Mouse (Mus musculus): ENCODE results near the gene Psg25. TPM values are rescaled to one million over a fixed set of nuclear protein-coding genes. Genes with fewer than 3 reads are reported as not detected.
"Not testable (repeated sequence)": the region's sequence is repeated elsewhere in the genome, so short reads cannot be mapped to it uniquely, and the experiment has no call there.

Gene Psg25
- polyA plus RNA-seq (2012; rRNA removed): 0.03 and 0.04 TPM in 2 replicates

DNA sequence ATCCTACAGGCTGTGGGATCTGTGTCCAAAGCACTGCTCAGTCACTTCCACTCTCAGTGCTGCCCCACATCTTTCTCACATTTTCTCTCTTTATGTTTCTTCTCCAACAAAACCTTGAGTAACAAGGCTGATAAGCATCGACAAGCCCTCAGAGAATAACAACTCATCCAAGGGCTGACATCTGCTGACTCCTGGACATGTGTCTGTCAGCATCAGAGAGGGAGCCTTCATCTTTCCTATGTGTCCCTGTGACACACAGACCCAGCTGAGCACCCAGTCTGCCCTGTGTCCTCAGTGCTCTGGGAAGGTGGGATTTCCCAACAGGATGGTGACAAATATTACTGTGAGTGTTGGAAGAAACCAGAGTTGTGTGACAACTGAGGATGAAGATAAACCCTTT, at the start of gene Psg25:
TSS of gene Psg25 (minus strand) at position 101 of the 400 bp plus-strand sequence.
- TF ChIP-seq CTCF (IDR thresholded peaks at IDR 0.05; ENCODE audit: borderline replicate concordance, extremely low read depth, insufficient read depth, insufficient read length) (no peak), POLR2A (IDR thresholded peaks at IDR 0.05; ENCODE audit: borderline replicate concordance, extremely low read depth, insufficient read depth, insufficient read length, poor library complexity, severe bottlenecking) (no peak)
- DNase-seq (ENCODE audit: low read depth): no peak

DNA sequence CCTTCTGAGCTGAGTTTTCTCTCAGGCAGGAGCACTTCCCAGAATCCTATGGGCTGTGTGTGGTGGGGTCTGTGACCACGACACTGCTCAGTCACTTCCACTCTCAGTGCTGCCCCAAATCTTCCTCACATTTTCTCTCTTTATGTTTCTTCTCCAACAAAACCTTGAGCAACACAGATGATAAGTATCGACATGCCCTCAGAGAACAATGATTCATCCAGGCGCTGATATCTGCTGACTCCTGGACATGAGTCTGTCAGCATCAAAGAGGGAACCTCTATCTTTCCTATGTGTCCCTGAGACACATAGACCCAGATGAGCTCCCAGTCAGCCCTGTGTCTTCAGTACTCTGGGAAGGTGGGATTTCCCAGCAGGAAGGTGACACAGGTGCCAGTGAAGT, 35.1 kb upstream of the Psg25 start, which contains the start of gene Psg27:
TSS of gene Psg27 (minus strand) at position 101 of the 400 bp plus-strand sequence.
- TF ChIP-seq POLR2A (IDR thresholded peaks at IDR 0.05; ENCODE audit: borderline replicate concordance, extremely low read depth, insufficient read depth, insufficient read length, poor library complexity, severe bottlenecking) (no peak), CTCF (IDR thresholded peaks at IDR 0.05; ENCODE audit: borderline replicate concordance, extremely low read depth, insufficient read depth, insufficient read length) (no peak)
- DNase-seq (ENCODE audit: low read depth): no peak

DNA sequence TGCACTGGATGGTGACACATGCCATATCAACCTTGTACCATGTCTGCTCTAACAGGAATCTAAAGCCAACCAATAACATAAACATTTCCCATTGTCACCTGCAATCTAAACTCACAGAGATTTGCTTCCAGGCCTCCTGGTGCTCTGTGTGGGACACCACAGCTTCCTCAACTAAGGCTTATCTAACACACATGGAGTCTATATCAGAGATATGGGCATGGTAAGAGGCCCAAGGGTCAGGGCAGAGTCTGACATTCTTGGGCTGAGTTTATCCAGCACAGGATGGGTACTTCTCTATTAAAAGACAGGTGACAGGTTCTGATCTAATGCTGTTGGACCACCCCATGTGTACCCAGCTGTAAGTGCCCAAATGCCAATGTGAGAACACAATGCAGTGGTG, 27.8 kb upstream of the Psg25 start:
- DNase-seq (ENCODE audit: low read depth): no peak
- no peak for TF ChIP-seq CTCF (IDR thresholded peaks at IDR 0.05; ENCODE audit: borderline replicate concordance, extremely low read depth, insufficient read depth, insufficient read length)
- no peak for TF ChIP-seq POLR2A (IDR thresholded peaks at IDR 0.05; ENCODE audit: borderline replicate concordance, extremely low read depth, insufficient read depth, insufficient read length, poor library complexity, severe bottlenecking)

DNA sequence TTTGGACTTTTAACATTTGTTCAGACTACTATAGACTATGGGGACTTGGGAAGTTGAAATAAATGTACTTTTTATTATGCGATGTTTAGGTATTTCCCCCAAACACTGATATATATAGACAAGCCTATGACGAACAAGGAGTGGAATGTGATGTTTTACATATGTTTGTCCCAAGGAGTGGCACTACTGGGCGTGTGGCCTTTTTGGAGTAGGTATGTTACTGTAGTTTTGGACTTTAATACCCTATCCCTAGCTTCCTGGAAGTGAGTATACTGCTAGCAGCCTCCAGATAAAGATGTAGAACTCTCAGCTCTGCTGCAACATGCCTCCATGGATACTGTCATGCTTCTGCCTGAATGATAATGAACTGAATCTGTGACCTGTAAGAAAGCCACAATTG, 23.7 kb upstream of the Psg25 start:
- DNase-seq (ENCODE audit: low read depth): not testable (repeated sequence)

DNA sequence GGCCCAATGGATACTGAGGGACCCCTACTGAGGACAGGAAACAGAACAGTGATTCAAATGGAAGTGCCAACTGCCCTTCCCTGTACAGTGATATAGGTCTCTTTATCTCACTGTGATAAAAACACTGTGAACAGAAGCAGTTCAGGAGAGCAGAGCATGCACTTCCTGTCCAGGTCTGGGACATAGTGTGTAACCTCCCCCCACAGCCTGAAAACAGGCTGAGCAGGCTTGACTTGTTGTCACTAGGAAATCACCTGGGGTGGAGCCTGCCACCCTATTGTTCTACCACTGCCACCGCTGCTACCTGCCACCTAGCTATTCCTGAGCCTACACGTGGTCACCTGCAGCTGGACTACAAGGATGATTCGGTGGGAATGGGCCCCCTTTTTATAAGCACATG, 1.4 kb upstream of the Psg25 start:
- no peak for DNase-seq (ENCODE audit: low read depth)
- TF ChIP-seq CTCF (IDR thresholded peaks at IDR 0.05; ENCODE audit: borderline replicate concordance, extremely low read depth, insufficient read depth, insufficient read length) (no peak), POLR2A (IDR thresholded peaks at IDR 0.05; ENCODE audit: borderline replicate concordance, extremely low read depth, insufficient read depth, insufficient read length, poor library complexity, severe bottlenecking) (no peak)

DNA sequence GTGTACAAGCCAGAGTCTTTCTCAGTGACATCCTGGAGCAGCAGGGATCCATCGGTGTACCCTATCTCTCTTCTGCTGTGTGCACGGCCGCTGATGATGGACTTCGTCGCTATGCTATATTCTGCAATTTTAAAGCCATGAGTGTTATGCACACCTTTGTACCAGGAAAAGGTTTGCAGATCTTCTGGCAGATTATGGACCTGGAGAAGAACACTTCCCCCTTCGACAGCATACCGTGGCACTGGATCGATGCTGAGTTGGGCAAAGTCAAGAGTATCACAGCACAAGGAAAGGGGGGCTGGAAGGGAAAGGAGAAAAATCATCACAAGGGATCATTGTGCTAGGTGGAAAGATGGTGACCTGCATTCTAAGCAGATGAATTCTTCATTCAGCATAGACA, 7.4 kb downstream of the Psg25 start:
- DNase-seq (ENCODE audit: low read depth): no peak
- TF ChIP-seq POLR2A (IDR thresholded peaks at IDR 0.05; ENCODE audit: borderline replicate concordance, extremely low read depth, insufficient read depth, insufficient read length, poor library complexity, severe bottlenecking) (no peak), CTCF (IDR thresholded peaks at IDR 0.05; ENCODE audit: borderline replicate concordance, extremely low read depth, insufficient read depth, insufficient read length) (no peak)

DNA sequence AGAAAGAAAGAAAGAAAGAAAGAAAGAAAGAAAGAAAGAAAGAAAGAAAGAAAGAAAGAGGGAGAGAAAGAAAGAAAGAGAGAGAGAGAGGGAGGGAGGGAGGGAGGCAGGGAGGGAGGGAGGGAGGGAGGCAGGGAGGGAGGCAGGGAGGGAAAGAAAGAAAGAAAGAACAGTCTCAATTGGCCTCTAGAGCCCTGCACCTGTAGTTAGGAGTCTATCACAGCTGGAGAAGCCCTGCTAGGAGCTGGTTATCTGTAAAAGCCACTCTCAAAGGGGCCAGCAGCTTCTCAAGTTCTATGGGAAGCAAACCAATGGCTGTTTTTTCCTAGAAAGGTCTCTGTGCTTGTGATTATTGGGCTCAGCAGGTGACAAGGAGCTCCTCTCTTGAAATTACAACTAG, 19.2 kb downstream of the Psg25 start:
- DNase-seq (ENCODE audit: low read depth): not testable (repeated sequence)

DNA sequence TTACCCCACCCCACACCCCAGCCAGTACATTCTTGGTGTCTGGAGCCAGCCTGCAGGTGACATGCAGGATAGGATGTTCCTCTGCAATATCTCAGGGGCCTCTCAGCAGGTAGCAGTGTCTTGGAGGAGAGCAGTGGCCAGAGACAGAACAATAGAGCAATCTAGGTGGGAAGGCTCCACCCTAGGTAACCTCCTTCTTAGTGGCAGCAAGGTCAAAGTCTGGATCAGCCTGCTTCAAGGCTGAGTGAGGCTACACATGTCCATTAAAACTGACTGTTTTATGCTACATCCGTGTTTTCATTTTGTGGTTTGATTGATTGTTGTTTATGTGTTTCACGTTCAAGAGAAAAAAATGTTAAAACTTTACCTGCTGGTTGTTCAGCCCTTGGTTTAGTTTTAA, 19.7 kb downstream of the Psg25 start:
- not testable (repeated sequence) for DNase-seq (ENCODE audit: low read depth)

DNA sequence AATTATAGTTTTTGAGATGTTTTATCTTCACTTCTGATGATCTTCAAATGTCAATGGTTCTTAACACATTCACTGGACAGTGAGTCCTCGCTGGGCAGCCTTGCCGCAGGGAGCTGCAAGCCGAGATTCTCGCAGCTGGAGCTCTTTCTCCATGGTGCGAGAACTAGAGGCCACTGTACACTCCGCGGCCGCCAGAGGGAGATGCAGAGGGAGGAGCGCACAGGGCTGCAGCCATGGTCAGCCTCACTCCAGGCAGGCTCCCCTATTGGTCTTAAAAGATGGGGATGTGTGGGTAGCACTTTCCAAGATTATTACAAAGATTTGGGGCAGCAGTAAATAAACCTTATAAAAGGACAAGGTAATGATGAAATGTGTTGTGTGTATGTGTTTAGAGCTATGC, 20.6 kb downstream of the Psg25 start:
- TF ChIP-seq CTCF (IDR thresholded peaks at IDR 0.05; ENCODE audit: borderline replicate concordance, extremely low read depth, insufficient read depth, insufficient read length): peak; percentile 52
- no peak for TF ChIP-seq POLR2A (IDR thresholded peaks at IDR 0.05; ENCODE audit: borderline replicate concordance, extremely low read depth, insufficient read depth, insufficient read length, poor library complexity, severe bottlenecking)
- peak; percentile 1 for DNase-seq (ENCODE audit: low read depth)

DNA sequence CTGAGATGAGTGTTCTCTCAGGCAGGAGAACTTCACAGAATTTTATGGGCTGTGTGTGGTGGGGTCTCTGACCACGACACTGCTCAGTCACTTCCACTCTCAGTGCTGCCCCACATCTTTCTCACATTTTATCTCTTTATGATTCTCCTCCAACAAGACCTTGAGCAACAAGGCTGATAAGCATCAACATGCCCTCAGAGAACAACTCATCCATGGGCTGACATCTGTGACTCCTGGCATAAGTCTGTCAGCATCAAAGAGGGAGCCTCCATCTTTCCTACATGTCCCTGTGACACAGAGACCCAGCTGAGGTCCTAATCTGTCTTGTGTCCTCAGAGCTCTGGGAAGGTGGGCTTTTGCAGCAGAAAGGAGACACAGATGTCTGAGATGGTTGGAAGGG, 48.0 kb downstream of the Psg25 start, which contains the start of gene Psg26:
TSS of gene Psg26 (minus strand) at position 101 of the 400 bp plus-strand sequence.
- no peak for DNase-seq (ENCODE audit: low read depth)
- TF ChIP-seq POLR2A (IDR thresholded peaks at IDR 0.05; ENCODE audit: borderline replicate concordance, extremely low read depth, insufficient read depth, insufficient read length, poor library complexity, severe bottlenecking) (no peak), CTCF (IDR thresholded peaks at IDR 0.05; ENCODE audit: borderline replicate concordance, extremely low read depth, insufficient read depth, insufficient read length) (no peak)

Other genes starting within 250 kb of the Psg25 start
- gene Psg18, start 177.3 kb downstream of the Psg25 start, polyA plus RNA-seq (2012; rRNA removed): 0.14 TPM in 1 of 2 replicates, not detected in the other
- 0.05 TPM in 1 of 2 replicates, not detected in the other for gene Psg28, start 100.2 kb downstream of the Psg25 start, polyA plus RNA-seq (2012; rRNA removed)
- gene Psg26, start 48.1 kb downstream of the Psg25 start, polyA plus RNA-seq (2012; rRNA removed): not detected in 2 replicates
- gene Psg27, start 35.0 kb upstream of the Psg25 start, polyA plus RNA-seq (2012; rRNA removed): 0.06 and 0.07 TPM in 2 replicates
- 0.04 TPM in 1 of 2 replicates, not detected in the other for gene Psg23, start 84.2 kb upstream of the Psg25 start, polyA plus RNA-seq (2012; rRNA removed)
- 0.14 and 0.16 TPM in 2 replicates for gene Psg21, start 124.5 kb upstream of the Psg25 start, polyA plus RNA-seq (2012; rRNA removed)
- not detected in 2 replicates for gene Psg20, start 153.9 kb upstream of the Psg25 start, polyA plus RNA-seq (2012; rRNA removed)
- gene Psg22, start 185.8 kb upstream of the Psg25 start, polyA plus RNA-seq (2012; rRNA removed): not detected in 2 replicates

All from brain, embryonic 14.5 days (tissue).